Mouse (Mus musculus): ENCODE data around the gene Adgrf4. TPM values are rescaled to one million over a fixed set of nuclear protein-coding genes. Genes with fewer than 3 reads are reported as not detected.

The Adgrf4 gene
- polyA plus RNA-seq, 1 experiment from 2014 or later: 0.41 TPM

DNA sequence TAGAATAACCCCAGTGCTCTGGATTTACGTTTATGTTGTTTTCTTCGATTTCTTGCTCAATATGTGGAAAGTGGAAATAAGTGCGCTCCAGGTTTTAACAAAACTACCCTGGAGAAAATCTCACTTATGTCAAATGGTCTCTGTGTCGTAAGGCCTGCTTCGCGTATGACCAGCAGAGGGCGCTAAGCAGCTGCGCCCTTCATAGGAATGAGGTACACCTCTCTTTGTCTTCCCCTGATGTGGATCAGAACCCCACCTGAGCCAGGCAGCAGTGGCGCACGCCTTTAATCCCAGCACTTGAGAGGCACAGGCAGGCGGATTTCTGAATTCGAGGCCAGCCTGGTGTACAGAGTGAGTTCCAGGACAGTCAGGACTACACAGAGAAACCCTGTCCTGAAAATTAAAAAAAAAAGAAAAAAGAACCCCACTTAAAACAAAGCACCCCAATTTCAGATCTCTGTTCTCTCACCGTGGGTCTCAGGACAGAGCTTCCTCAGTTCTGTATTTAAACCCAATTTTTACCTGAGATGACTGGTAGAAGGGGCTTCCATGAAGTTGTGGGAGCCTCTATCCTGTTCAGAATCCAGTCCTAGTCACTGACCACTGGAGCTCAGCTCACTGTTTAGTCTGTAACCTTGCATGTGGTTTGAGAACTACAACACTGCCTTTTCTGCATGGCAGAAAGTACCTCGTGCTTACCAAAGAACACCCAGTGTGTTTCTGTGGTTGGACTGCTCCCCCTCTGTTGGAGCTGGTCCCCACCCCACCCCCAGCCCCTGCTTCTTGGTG, 33.3 kb downstream of the Adgrf4 start:
- 23% methylated on average over 14 of the region's 14 CpGs for WGBS
- no peaks in the 10 kb centered on the region for H3K36me3 ChIP-seq (replicated peaks; ENCODE audit: control insufficient read depth, insufficient read depth)
- ATAC-seq (ENCODE audit: low FRiP score) (peak; percentile 91), DNase-seq (ENCODE audit: low spot score) (peak; percentile 80)
- H3K9ac ChIP-seq: no peak overlapping the region
- H3K9me3 ChIP-seq (ENCODE audit: control insufficient read depth, low read length): no peaks in the 10 kb centered on the region
- H3K4me1 ChIP-seq (replicated peaks; ENCODE audit: control insufficient read depth, insufficient read depth, low read length): no peaks in the 10 kb centered on the region
- no peak overlapping the region for H3K27ac ChIP-seq
- H3K27me3 ChIP-seq (ENCODE audit: control insufficient read depth, insufficient read depth, low read length): no peaks in the 10 kb centered on the region
- H3K4me3 ChIP-seq (replicated peaks; ENCODE audit: low read length): no peak overlapping the region
- peak overlapping the region; percentile 38 for H3K4me2 ChIP-seq (replicated peaks)

DNA sequence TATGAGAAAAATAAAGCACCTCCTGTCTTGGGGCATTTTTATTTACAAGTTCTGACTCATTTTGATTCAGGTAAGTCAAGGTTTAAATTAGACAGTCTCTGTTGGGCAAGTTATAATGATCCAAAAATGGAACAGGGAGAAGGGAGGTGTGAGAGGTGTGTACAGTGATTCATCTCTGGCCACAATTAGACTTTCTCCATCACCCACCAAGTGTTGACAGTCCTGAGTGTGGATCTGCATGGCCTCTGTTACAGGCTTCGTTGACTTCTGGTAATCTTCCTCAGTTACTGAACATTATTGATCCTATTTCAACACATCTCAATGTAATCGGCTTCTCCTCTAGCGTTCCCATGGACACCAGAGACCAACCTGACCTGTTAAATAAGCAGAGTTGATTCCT, 48.7 kb downstream of the Adgrf4 start:
- 88% methylated on average over 3 of the region's 3 CpGs for WGBS
- Histone ChIP-seq H3K9ac (no peak overlapping the region), H3K4me2 (replicated peaks) (no peak overlapping the region), H3K27me3 (ENCODE audit: control insufficient read depth, insufficient read depth, low read length) (no peaks in the 10 kb centered on the region), H3K9me3 (ENCODE audit: control insufficient read depth, low read length) (no peaks in the 10 kb centered on the region), H3K27ac (no peak overlapping the region), H3K4me1 (replicated peaks; ENCODE audit: control insufficient read depth, insufficient read depth, low read length) (no peaks in the 10 kb centered on the region), H3K4me3 (replicated peaks; ENCODE audit: low read length) (no peak overlapping the region), H3K36me3 (replicated peaks; ENCODE audit: control insufficient read depth, insufficient read depth) (no peaks in the 10 kb centered on the region)
- no peak for ATAC-seq (ENCODE audit: low FRiP score)
- DNase-seq (ENCODE audit: low spot score): no peak

DNA sequence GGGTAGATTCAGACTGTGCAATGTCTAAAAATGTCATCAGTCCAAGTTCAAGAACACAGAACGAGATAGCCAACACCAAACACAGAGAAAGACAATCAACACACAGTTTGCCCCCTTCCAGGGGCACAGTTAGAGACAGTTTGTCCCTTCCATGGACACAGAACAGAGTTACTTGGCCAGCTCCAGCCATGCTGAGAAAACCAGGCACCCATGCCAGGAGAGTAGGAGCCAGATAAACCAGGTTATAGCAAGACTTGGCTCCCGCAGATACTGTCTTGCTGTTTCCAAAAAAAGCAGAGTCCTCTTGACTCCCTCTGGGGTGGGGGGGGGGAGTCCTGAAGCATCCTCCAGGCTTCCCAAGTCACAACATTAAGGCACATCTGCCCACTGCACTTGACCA, 61.9 kb downstream of the Adgrf4 start:
- Histone ChIP-seq H3K9me3 (ENCODE audit: control insufficient read depth, low read length) (no peaks in the 10 kb centered on the region), H3K27ac (no peak overlapping the region), H3K4me1 (replicated peaks; ENCODE audit: control insufficient read depth, insufficient read depth, low read length) (no peaks in the 10 kb centered on the region), H3K4me2 (replicated peaks) (no peak overlapping the region), H3K9ac (no peak overlapping the region), H3K36me3 (replicated peaks; ENCODE audit: control insufficient read depth, insufficient read depth) (no peaks in the 10 kb centered on the region), H3K27me3 (ENCODE audit: control insufficient read depth, insufficient read depth, low read length) (no peaks in the 10 kb centered on the region), H3K4me3 (replicated peaks; ENCODE audit: low read length) (no peak overlapping the region)
- no peak for DNase-seq (ENCODE audit: low spot score)
- 91% methylated on average over 2 of the region's 2 CpGs for WGBS
- no peak for ATAC-seq (ENCODE audit: low FRiP score)

GRCm38 (mm10) chr17:42613043-42613737, 78.9 kb downstream of the Adgrf4 start:
- H3K27ac ChIP-seq: no peak overlapping the region
- DNase-seq (ENCODE audit: low spot score) (peak; percentile 86), ATAC-seq (ENCODE audit: low FRiP score) (peak; percentile 73; the same call in 1 of the 2 replicates)
- no peak overlapping the region for H3K4me2 ChIP-seq (replicated peaks)
- H3K36me3 ChIP-seq (replicated peaks; ENCODE audit: control insufficient read depth, insufficient read depth): no peaks in the 10 kb centered on the region
- H3K27me3 ChIP-seq (ENCODE audit: control insufficient read depth, insufficient read depth, low read length): no peaks in the 10 kb centered on the region
- no peaks in the 10 kb centered on the region for H3K9me3 ChIP-seq (ENCODE audit: control insufficient read depth, low read length)
- no peaks in the 10 kb centered on the region; the same call in 1 of the 2 replicates for H3K4me1 ChIP-seq (replicated peaks; ENCODE audit: control insufficient read depth, insufficient read depth, low read length)
- H3K4me3 ChIP-seq (replicated peaks; ENCODE audit: low read length): no peak overlapping the region
- 36% methylated on average over 6 of the region's 6 CpGs for WGBS
- no peak overlapping the region for H3K9ac ChIP-seq

DNA sequence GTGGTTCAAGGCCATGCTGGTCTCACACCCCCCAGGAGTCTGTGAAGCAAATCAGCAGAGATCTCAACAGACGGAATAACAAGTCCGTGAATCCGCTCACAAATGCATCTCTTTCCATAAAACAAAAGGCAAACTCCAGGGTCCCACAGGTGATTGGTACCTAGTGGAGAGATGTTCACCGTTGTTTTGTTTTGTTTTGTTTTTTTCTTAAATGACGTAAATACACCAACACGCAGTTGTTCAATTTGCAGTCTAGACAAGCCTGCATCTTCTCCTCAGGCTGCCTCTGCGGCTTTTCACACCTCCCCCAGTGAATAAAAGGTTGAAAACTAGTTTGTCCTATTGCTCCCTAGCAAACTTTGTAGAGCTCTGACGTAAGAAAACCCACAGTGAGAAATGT, 80.8 kb downstream of the Adgrf4 start, which contains the start of gene Opn5:
TSS of gene Opn5 (minus strand) at position 101 of the 400 bp plus-strand sequence.
- no peak within 1 kb of the TSS for H3K9ac ChIP-seq
- H3K36me3 ChIP-seq (replicated peaks; ENCODE audit: control insufficient read depth, insufficient read depth): no peaks in the 10 kb centered on the region
- 85% methylated on average over 8 of the region's 8 CpGs for WGBS
- no peak within 1 kb of the TSS for H3K4me2 ChIP-seq (replicated peaks)
- no peak within 1 kb of the TSS for H3K4me3 ChIP-seq (replicated peaks; ENCODE audit: low read length)
- no peaks in the 10 kb centered on the region for H3K9me3 ChIP-seq (ENCODE audit: control insufficient read depth, low read length)
- H3K27ac ChIP-seq: no peak within 1 kb of the TSS
- no peaks in the 10 kb centered on the region; the same call in 1 of the 2 replicates for H3K4me1 ChIP-seq (replicated peaks; ENCODE audit: control insufficient read depth, insufficient read depth, low read length)
- DNase-seq (ENCODE audit: low spot score) (no peak), ATAC-seq (ENCODE audit: low FRiP score) (no peak)
- no peaks in the 10 kb centered on the region for H3K27me3 ChIP-seq (ENCODE audit: control insufficient read depth, insufficient read depth, low read length)

GRCm38 (mm10) chr17:42608270-42608669, 83.8 kb downstream of the Adgrf4 start:
- H3K9ac ChIP-seq: no peak overlapping the region
- no peak for DNase-seq (ENCODE audit: low spot score)
- no peak overlapping the region for H3K4me3 ChIP-seq (replicated peaks; ENCODE audit: low read length)
- no peaks in the 10 kb centered on the region for H3K36me3 ChIP-seq (replicated peaks; ENCODE audit: control insufficient read depth, insufficient read depth)
- 27% methylated on average over 3 of the region's 3 CpGs for WGBS
- ATAC-seq (ENCODE audit: low FRiP score): peak; percentile 23; the same call in 1 of the 2 replicates
- H3K4me2 ChIP-seq (replicated peaks): no peak overlapping the region
- H3K4me1 ChIP-seq (replicated peaks; ENCODE audit: control insufficient read depth, insufficient read depth, low read length): no peaks in the 10 kb centered on the region; the same call in 1 of the 2 replicates
- H3K27me3 ChIP-seq (ENCODE audit: control insufficient read depth, insufficient read depth, low read length): no peaks in the 10 kb centered on the region
- no peaks in the 10 kb centered on the region for H3K9me3 ChIP-seq (ENCODE audit: control insufficient read depth, low read length)
- H3K27ac ChIP-seq: no peak overlapping the region

Other genes with a start within 250 kb of the Adgrf4 start
- not detected in 2 replicates for gene Opn5, start 80.9 kb downstream of the Adgrf4 start, polyA plus RNA-seq (2014; fragmentation: Nextera tagmentation; extraction: Ambion mirVana)
- 0.08 and 0.17 TPM in 2 replicates for gene Adgrf2, start 49.9 kb upstream of the Adgrf4 start, polyA plus RNA-seq (2014; fragmentation: Nextera tagmentation; extraction: Ambion mirVana)
- gene Cd2ap, start 184.4 kb upstream of the Adgrf4 start, polyA plus RNA-seq (2014; fragmentation: Nextera tagmentation; extraction: Ambion mirVana): 10.8 and 13.7 TPM in 2 replicates